Mouse (Mus musculus) forebrain, embryonic 15.5 days (tissue): ENCODE results near the gene Prkcb. TPM values are rescaled to one million over a fixed set of nuclear protein-coding genes. Genes with fewer than 3 reads are reported as not detected.

Experiments used
- ATAC-seq: fragments of 200-750 bp; cut with Nextera tagmentation; replicated peaks from 2 replicates; pipeline ENCODE4 v1.8.0; 2017; ENCODE audit warnings: mild to moderate bottlenecking, moderate TSS enrichment, moderate library complexity
- H3K27ac ChIP-seq: fragments of 300-500 bp; sonication (generic); replicated peaks from 2 replicates; pipeline ENCODE4 v1.5.1; 2015; ENCODE audit warnings: mild to moderate bottlenecking, inconsistent platforms
- H3K27me3 ChIP-seq: fragments of 300-500 bp; sonication (generic); 2 replicates; pipeline ENCODE4 v1.6.1; 2015; ENCODE audit warnings: inconsistent platforms
- H3K36me3 ChIP-seq: fragments of 300-500 bp; sonication (generic); 2 replicates; pipeline ENCODE4 v1.6.1; 2015; ENCODE audit warnings: mild to moderate bottlenecking, inconsistent platforms
- H3K4me1 ChIP-seq: fragments of 300-500 bp; sonication (generic); 2 replicates; pipeline ENCODE4 v1.6.1; 2015; ENCODE audit warnings: inconsistent platforms
- H3K4me2 ChIP-seq: fragments of 300-500 bp; sonication (generic); replicated peaks from 2 replicates; pipeline ENCODE4 v1.6.1; 2015; ENCODE audit warnings: mild to moderate bottlenecking, inconsistent platforms
- H3K4me3 ChIP-seq: fragments of 300-500 bp; sonication (generic); 2 replicates; pipeline ENCODE4 v1.5.1; 2015; ENCODE audit warnings: mild to moderate bottlenecking, inconsistent platforms
- H3K9ac ChIP-seq: fragments of 300-500 bp; sonication (generic); replicated peaks from 2 replicates; pipeline ENCODE4 v1.6.1; 2015; ENCODE audit warnings: mild to moderate bottlenecking, inconsistent platforms
- H3K9me3 ChIP-seq: fragments of 300-500 bp; sonication (generic); 2 replicates; pipeline ENCODE4 v1.6.1; 2016; ENCODE audit warnings: inconsistent platforms
- WGBS: fragments of 180-500 bp; shearing (Covaris S2); methylation state at CpG from one replicate; pipeline ENCODE4 v1.1.7; 2015; ENCODE audit warnings: mixed read lengths; 5-methylcytosine and 5-hydroxymethylcytosine counted together
- polyA plus RNA-seq: library from polyadenylated mRNA; unstranded; fragments of >200 nt; fragmentation: Nextera tagmentation; extraction: Ambion mirVana; gene quantifications from 2 replicates; pipeline ENCODE4 v1.2.1, GENCODE M21; 2015

Gene Prkcb
- polyA plus RNA-seq, 1 experiment from 2014 or later: 48.6 TPM

DNA sequence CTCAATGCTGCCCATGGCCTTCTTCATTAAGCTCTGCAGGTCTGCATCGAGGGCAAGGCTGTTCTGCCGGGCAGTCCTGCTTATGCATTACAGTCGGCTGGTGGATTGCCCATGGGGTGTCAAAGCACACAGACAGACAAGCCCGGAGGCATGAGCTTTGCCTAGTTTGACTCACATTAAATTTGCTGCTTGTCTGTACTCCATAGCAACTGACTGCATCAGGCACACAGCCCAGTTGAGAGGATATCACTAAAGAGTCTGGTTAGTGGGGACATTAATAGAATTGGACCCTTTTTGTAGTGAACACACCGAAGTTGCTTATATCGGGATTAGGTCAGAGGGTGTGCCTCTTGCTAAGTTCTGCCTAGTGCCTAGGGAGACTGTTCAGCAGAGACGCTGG, 45.1 kb downstream of the Prkcb start:
- H3K9ac ChIP-seq: no peak overlapping the region
- no peaks in the 10 kb centered on the region for H3K27me3 ChIP-seq
- H3K9me3 ChIP-seq: no peaks in the 10 kb centered on the region
- no peak for ATAC-seq
- no peak overlapping the region for H3K4me3 ChIP-seq
- H3K4me1 ChIP-seq: 0 out of 2 replicates have a peak, but pooled peaks cover 3% of the 10 kb centered on the region
- WGBS: 85% methylated on average over 7 of the region's 7 CpGs
- H3K36me3 ChIP-seq: no peaks in the 10 kb centered on the region
- no peak overlapping the region for H3K27ac ChIP-seq
- H3K4me2 ChIP-seq: no peak overlapping the region

DNA sequence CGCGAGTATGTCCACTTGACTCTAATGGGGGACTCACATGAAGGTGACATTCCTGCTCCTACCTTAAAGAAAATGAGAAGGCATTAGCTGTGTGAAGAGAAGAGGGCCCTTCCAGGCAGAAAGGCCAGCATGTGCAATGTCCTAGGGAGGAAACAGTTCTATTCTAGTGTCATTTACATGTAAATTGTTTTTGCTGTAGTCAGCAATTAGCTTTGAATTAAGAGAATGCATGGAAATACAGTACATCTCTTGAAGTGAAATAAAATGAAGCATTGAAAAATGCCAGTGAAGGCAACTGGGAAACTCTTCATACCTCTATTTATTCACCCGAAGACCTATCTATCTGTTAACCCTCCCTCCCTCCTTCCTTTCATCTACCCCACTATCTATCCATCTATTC, 48.8 kb downstream of the Prkcb start:
- H3K4me1 ChIP-seq: 0 out of 2 replicates have a peak, but pooled peaks cover 3% of the 10 kb centered on the region
- WGBS: 89% methylated on average over 3 of the region's 3 CpGs
- no peak overlapping the region for H3K4me3 ChIP-seq
- H3K4me2 ChIP-seq: no peak overlapping the region
- no peaks in the 10 kb centered on the region for H3K36me3 ChIP-seq
- ATAC-seq: no peak
- no peak overlapping the region for H3K9ac ChIP-seq
- H3K27ac ChIP-seq: no peak overlapping the region
- H3K27me3 ChIP-seq: no peaks in the 10 kb centered on the region
- H3K9me3 ChIP-seq: no peaks in the 10 kb centered on the region

DNA sequence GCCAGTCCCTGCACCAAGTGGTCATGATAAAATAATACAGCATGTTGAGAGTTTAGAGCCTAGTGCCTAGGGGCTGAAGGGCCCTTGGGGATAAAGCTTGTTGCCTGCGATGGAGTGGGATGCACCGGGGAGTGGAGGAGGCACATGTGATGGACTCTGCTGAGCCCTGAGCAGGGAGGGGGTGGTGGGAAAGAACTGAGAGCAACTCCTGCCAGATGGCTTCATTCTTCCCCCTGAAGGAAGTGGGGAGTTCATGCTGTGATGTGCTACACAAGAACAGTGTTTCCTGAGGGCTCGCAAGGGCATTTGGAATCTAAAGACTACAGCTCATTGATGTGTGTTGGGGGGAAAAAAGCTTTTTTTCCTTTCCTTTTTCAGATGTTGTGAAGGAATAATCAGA, 49.5 kb downstream of the Prkcb start:
- H3K9ac ChIP-seq: no peak overlapping the region
- H3K27me3 ChIP-seq: no peaks in the 10 kb centered on the region
- ATAC-seq: no peak
- H3K4me1 ChIP-seq: 0 out of 2 replicates have a peak, but pooled peaks cover 3% of the 10 kb centered on the region
- no peaks in the 10 kb centered on the region for H3K9me3 ChIP-seq
- no peak overlapping the region for H3K27ac ChIP-seq
- H3K4me2 ChIP-seq: no peak overlapping the region
- 55% methylated on average over 3 of the region's 3 CpGs for WGBS
- no peak overlapping the region for H3K4me3 ChIP-seq
- no peaks in the 10 kb centered on the region for H3K36me3 ChIP-seq

DNA sequence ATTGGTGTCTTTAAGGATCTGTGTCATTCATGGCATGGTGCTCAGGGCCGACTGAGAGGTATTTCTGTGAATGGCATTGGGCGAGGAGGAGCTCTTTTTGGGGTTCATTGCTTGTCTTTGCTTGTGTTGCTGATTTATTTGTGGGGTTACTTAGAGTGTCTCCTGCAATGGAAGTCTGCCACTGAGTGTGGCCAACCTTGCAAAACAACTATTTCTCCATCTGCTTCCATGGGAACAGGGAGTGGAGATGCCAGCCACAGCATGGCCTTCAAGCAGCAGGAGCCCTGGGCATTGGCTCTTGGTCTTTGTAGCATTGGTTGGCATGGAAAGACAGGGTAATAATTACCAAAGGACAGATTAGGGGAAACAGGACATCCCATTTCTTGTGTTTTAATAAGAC, 50.9 kb downstream of the Prkcb start:
- Histone ChIP-seq H3K4me2 (no peak overlapping the region), H3K9me3 (no peaks in the 10 kb centered on the region), H3K27me3 (no peaks in the 10 kb centered on the region), H3K4me1 (0 out of 2 replicates have a peak, but pooled peaks cover 3% of the 10 kb centered on the region), H3K27ac (no peak overlapping the region), H3K36me3 (no peaks in the 10 kb centered on the region), H3K4me3 (no peak overlapping the region), H3K9ac (no peak overlapping the region)
- 80% methylated on average over 2 of the region's 2 CpGs for WGBS
- ATAC-seq: no peak

DNA sequence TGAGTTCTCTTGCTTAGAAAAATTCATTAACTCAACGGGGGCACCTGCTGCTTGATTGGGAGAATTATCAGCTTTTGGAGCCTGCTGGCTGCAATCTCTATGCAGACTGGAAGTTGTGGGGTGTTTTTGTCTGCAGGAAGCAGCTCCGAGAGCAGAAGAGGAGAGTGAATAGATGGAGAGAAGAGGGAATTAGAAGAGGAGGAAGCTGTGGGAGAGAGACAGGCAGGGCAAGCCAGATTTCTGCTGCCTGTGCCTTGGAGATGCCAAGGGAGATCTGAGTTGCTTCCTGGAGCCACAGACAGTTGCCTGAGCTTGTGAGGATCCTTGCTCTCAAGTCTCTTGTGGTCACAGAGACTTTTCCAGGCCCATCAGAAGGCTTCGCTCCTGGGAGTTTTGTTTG, 53.3 kb downstream of the Prkcb start:
- ATAC-seq: no peak
- no peak overlapping the region for H3K27ac ChIP-seq
- H3K27me3 ChIP-seq: no peaks in the 10 kb centered on the region
- no peak overlapping the region for H3K4me2 ChIP-seq
- H3K9me3 ChIP-seq: no peaks in the 10 kb centered on the region
- no peak overlapping the region for H3K4me3 ChIP-seq
- H3K4me1 ChIP-seq: 0 out of 2 replicates have a peak, but pooled peaks cover 3% of the 10 kb centered on the region
- H3K9ac ChIP-seq: no peak overlapping the region
- WGBS: 52% methylated on average over 3 of the region's 3 CpGs
- no peaks in the 10 kb centered on the region for H3K36me3 ChIP-seq

DNA sequence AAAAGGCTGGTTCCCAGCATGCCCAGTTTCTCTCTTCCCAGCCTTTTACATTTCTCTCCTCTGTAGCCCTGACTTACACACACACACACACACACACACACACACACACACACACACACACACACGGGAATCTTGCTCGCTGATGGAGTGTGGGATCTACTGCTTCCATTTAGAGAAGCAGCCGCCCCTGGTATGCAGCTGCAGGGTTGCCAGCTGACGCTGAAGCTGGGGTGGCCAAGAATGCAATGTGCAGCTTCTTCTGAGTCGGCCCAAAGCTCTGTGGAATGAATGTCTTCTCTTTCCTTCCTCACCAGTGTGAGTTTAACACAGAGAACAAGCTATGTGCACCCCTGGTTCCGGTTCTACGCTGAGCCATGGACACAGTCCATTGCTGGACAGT, 56.1 kb downstream of the Prkcb start:
- Histone ChIP-seq H3K9ac (no peak overlapping the region), H3K4me2 (no peak overlapping the region), H3K27ac (no peak overlapping the region), H3K4me1 (no peaks in the 10 kb centered on the region), H3K4me3 (no peak overlapping the region), H3K9me3 (no peaks in the 10 kb centered on the region), H3K36me3 (no peaks in the 10 kb centered on the region), H3K27me3 (no peaks in the 10 kb centered on the region)
- 68% methylated on average over 7 of the region's 7 CpGs for WGBS
- ATAC-seq: no peak

DNA sequence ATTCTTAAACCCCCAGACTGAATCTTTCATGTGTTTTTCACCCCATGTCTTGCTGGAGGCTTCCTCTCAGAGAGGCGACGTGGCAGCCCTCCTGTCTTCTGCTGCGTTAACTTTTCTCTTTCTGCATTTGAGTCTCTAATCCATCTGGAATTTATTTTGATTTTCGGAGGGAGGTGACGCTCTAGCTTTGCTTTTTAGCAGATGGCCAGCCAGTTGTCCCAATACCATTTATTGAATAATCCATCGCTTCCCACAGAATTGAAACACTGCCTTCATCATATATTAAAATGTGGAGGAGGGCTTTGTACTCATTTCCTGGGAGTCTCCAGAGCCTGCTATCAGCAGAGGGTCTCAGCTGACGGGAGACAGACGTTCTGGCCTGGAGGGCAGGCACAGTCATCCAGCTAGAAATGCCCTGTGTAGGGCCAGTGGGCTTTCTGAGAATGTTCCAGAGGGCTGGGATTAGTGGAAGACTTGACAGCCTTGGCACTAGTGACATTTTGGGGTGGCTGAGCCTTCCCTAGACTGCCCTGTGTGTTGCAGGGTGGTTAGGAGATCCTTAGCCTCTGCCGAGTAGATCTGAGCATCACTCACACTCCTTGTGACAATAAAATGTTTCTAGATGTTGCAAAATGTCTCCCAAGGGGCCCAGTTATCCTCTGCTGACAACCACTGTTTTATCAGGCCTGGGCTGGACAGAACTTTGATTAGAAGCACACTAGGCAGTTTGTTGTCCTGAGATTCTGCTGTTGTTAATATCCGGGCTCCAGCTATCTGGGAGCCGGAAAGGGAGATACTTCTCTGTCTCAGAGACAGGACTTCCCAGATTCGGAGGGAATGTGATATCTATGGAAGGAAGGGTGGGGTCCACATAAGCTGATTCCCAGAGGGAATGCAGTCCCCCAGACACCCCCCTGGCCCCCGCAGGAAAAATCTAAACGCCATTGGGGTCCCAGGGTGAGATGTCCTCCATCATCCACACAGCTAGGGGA, 58.0 kb downstream of the Prkcb start:
- no peak overlapping the region for H3K4me2 ChIP-seq
- H3K9me3 ChIP-seq: no peaks in the 10 kb centered on the region
- ATAC-seq: peak; percentile 43; the same call in 1 of the 2 replicates
- no peaks in the 10 kb centered on the region for H3K27me3 ChIP-seq
- no peak overlapping the region for H3K4me3 ChIP-seq
- peak overlapping the region; percentile 2; the same call in 1 of the 2 replicates for H3K27ac ChIP-seq
- 71% methylated on average over 14 of the region's 14 CpGs for WGBS
- no peak overlapping the region for H3K9ac ChIP-seq
- no peaks in the 10 kb centered on the region for H3K36me3 ChIP-seq
- H3K4me1 ChIP-seq: no peaks in the 10 kb centered on the region

DNA sequence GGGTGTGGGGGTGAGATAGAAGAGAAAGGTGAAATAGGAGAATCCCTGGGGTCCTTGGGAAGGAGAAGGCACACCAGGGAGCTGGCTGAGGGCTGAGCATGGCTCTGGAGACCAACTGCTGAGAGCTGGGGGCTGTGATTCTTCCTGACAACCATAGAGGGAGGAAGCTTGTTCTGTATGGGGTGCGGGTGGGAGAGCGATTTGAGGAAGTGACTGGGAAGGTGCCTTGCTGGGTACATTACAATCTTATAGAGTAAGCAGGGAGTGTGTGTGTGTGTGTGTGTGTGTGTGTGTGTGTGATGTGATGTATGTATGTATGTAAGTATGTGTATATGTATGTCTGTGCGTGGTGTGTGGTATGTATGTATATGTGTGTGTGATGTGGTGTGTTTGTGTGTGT, 58.9 kb downstream of the Prkcb start:
- H3K9me3 ChIP-seq: no peaks in the 10 kb centered on the region
- no peaks in the 10 kb centered on the region for H3K36me3 ChIP-seq
- no peak overlapping the region for H3K9ac ChIP-seq
- peaks cover 3% of the 10 kb centered on the region for H3K4me1 ChIP-seq
- ATAC-seq: no peak
- H3K4me2 ChIP-seq: no peak overlapping the region
- no peak overlapping the region for H3K4me3 ChIP-seq
- 89% methylated on average over 3 of the region's 3 CpGs for WGBS
- 0 out of 2 replicates have a peak overlapping the region, but pooled peaks have one; percentile 2 for H3K27ac ChIP-seq
- H3K27me3 ChIP-seq: no peaks in the 10 kb centered on the region

DNA sequence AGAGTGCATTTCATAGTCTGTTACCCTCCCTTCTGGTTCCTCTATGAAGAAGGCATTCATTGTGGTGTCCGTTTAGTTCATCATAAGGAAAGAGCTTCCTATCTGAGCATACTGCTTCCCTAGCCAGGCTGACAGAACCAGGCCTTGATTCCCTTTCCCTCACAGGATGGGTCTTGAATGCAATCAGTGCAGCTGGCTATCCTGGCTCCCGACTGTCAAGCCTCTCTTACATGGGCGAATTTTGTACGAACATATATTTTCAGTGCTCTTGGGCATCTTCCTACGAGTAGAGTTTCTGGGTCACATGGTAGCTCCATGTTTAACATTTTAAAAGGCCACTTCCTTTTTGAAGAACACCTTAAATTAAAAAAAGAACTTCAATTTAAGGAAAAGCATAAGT, 61.4 kb downstream of the Prkcb start:
- no peaks in the 10 kb centered on the region for H3K27me3 ChIP-seq
- ATAC-seq: no peak
- H3K27ac ChIP-seq: no peak overlapping the region
- no peak overlapping the region for H3K9ac ChIP-seq
- no peaks in the 10 kb centered on the region for H3K9me3 ChIP-seq
- H3K4me2 ChIP-seq: no peak overlapping the region
- no peaks in the 10 kb centered on the region for H3K36me3 ChIP-seq
- 91% methylated on average over 5 of the region's 5 CpGs for WGBS
- peaks cover 13% of the 10 kb centered on the region for H3K4me1 ChIP-seq
- no peak overlapping the region for H3K4me3 ChIP-seq

DNA sequence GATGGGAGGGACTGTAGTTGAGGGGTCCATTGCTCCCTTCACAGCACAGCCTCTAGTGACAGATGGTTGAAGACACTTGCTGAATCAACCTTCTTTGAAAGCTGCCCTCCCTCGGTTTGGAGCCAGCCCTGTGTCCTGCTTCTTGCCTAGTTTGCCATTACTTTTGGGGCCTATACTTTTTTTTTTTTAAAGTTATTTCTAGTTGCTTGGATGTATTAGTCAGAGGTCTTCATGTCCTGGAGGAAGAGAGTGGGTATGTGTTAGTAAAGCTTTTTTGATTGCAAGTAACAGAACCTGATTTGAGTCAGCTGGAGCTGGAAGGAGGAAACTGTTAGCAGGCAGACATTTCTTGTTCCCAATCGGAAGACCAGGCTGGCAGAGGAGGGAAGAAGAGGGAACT, 62.2 kb downstream of the Prkcb start:
- no peaks in the 10 kb centered on the region for H3K36me3 ChIP-seq
- WGBS: 86% methylated on average over 2 of the region's 2 CpGs
- H3K27me3 ChIP-seq: no peaks in the 10 kb centered on the region
- H3K4me3 ChIP-seq: no peak overlapping the region
- no peak overlapping the region for H3K4me2 ChIP-seq
- H3K9me3 ChIP-seq: no peaks in the 10 kb centered on the region
- peaks cover 13% of the 10 kb centered on the region for H3K4me1 ChIP-seq
- H3K27ac ChIP-seq: no peak overlapping the region
- ATAC-seq: no peak
- H3K9ac ChIP-seq: no peak overlapping the region

DNA sequence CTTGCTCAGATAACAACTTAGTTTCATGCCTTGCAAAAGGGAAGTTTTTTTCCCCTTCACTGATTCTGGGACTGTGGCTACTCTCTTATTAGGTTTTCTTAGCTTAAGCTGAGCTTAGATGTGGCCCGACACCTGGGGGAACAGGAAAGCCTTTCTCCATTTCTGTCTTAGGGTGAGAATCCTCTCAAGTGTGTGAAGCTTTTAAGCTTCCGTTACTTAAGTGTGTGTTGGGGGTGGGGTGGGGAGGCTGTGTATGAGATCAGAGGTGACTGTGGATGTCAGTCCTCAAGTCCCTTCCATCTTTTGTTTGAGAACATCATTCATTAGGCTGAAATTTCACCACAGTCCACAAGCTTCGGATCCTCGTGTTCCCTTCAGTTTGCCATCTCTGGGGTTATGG, 63.3 kb downstream of the Prkcb start:
- Histone ChIP-seq H3K4me2 (no peak overlapping the region), H3K9me3 (no peaks in the 10 kb centered on the region), H3K36me3 (no peaks in the 10 kb centered on the region), H3K9ac (no peak overlapping the region), H3K27me3 (no peaks in the 10 kb centered on the region), H3K4me3 (no peak overlapping the region), H3K27ac (peak overlapping the region; percentile 52; the same call in 1 of the 2 replicates), H3K4me1 (peaks cover 13% of the 10 kb centered on the region)
- no peak for ATAC-seq
- WGBS: 88% methylated on average over 4 of the region's 4 CpGs

DNA sequence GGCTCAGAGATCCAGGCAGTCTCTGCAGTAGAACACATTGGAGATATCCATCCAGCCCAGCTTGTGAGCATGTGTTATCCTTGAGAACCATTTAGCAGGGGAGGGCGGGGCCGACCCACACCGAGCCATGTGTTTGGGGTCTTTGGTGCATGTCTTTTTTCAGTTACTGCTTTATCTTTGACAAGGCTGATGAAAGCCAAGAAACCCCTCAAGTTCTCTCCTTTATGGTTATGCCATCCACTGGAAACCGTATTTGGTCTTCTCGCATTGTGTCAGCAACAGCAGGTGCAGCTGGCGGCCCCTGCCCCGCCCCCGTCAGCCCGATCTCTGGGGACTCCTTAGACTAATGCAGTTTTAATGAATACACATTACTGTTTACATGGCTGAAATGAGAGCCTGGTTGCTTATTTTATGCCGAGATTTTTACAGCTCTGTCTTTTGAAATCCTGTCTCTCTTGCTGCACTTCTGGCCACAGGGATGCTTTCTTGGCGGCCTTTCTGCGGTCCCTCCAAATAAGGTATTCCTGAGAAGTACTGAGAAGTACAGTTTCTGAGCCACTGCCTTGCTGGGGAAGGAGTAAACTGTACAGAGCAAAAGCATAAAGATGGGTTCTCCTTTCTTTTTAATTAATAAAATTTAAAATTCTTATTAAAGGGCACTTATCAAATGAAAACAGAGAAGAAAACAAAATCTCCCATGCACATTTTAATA, 64.2 kb downstream of the Prkcb start:
- no peak overlapping the region for H3K4me3 ChIP-seq
- H3K4me2 ChIP-seq: no peak overlapping the region; the same call in 1 of the 2 replicates
- WGBS: 33% methylated on average over 12 of the region's 12 CpGs
- H3K27ac ChIP-seq: peak overlapping the region; percentile 52
- H3K27me3 ChIP-seq: no peaks in the 10 kb centered on the region
- peak; percentile 78 for ATAC-seq
- H3K9ac ChIP-seq: no peak overlapping the region
- H3K36me3 ChIP-seq: no peaks in the 10 kb centered on the region
- no peaks in the 10 kb centered on the region for H3K9me3 ChIP-seq
- H3K4me1 ChIP-seq: peaks cover 19% of the 10 kb centered on the region
